Mouse (Mus musculus): ENCODE measurements around the gene 4933427I04Rik. TPM values are rescaled to one million over a fixed set of nuclear protein-coding genes. Genes with fewer than 3 reads are reported as not detected.

4933427I04Rik gene
- polyA plus RNA-seq, 1 experiment from 2014 or later, result not detected

DNA sequence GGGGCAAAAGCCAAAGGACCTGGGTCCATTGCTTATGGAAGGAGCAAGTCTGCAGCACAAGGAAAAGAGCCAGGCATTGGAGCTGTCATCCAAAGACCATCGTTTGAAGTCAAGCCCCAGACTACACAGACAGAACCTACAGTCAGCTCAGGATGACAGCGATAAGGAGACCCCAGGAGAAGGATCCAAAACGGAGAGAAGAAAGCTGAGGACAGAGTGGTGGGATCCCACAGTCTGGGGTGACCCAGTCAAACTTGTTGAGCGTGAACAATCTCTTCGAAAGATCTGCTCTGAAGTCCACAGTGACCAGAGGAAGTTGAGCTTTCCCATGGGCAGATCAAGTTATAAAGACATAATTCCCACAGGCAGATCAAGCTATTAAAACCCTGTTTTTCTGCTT, 1.1 kb downstream of the 4933427I04Rik start:
- H3K27ac ChIP-seq (ENCODE audit: low read depth), result no peak overlapping the region
- no peak for DNase-seq (ENCODE audit: low spot score)
- no peaks in the 10 kb centered on the region for H3K9me3 ChIP-seq (ENCODE audit: control insufficient read depth, low read length)
- no peaks in the 10 kb centered on the region for H3K27me3 ChIP-seq (replicated peaks; ENCODE audit: control insufficient read depth, insufficient read depth, low read length)
- 80% methylated on average over 5 of the region's 5 CpGs for WGBS
- no peak for ATAC-seq (replicated peaks; ENCODE audit: low FRiP score, low TSS enrichment, low read depth)
- no peak overlapping the region for H3K4me3 ChIP-seq (ENCODE audit: low read depth, low read length)
- no peaks in the 10 kb centered on the region for H3K4me1 ChIP-seq (replicated peaks; ENCODE audit: control insufficient read depth, insufficient read depth, low read length)
- H3K36me3 ChIP-seq (ENCODE audit: control insufficient read depth, insufficient read depth, low read length), result no peaks in the 10 kb centered on the region
- H3K4me2 ChIP-seq (ENCODE audit: low read length), result no peak overlapping the region
- no peak overlapping the region for H3K9ac ChIP-seq (ENCODE audit: low read length)

DNA sequence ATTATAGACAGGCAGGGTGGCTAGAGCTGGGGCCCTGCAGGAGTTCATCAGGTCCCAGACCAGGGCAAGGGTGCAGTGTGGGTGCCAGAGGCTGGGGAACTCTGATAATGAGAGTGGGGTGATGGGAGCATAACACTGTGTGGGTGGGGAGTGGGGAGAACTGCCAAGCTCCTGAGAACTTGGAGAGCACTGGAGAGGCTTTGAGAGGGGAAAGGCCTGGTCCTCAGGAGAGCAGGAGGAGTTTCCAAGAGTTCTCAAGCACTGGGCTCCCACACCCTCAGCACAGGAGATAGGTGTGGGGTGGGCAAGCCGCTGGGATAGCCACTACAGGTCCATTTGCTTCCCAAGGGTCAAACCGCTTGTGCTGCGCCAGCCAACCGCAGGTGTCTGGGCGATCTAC, 34.2 kb downstream of the 4933427I04Rik start:
- 84% methylated on average over 5 of the region's 5 CpGs for WGBS
- Histone ChIP-seq H3K9ac (ENCODE audit: low read length) (no peak overlapping the region), H3K36me3 (ENCODE audit: control insufficient read depth, insufficient read depth, low read length) (no peaks in the 10 kb centered on the region), H3K4me3 (ENCODE audit: low read depth, low read length) (no peak overlapping the region), H3K4me2 (ENCODE audit: low read length) (no peak overlapping the region), H3K9me3 (ENCODE audit: control insufficient read depth, low read length) (no peaks in the 10 kb centered on the region), H3K27ac (ENCODE audit: low read depth) (no peak overlapping the region), H3K4me1 (replicated peaks; ENCODE audit: control insufficient read depth, insufficient read depth, low read length) (no peaks in the 10 kb centered on the region), H3K27me3 (replicated peaks; ENCODE audit: control insufficient read depth, insufficient read depth, low read length) (no peaks in the 10 kb centered on the region)
- DNase-seq (ENCODE audit: low spot score), result no peak
- no peak for ATAC-seq (replicated peaks; ENCODE audit: low FRiP score, low TSS enrichment, low read depth)

DNA sequence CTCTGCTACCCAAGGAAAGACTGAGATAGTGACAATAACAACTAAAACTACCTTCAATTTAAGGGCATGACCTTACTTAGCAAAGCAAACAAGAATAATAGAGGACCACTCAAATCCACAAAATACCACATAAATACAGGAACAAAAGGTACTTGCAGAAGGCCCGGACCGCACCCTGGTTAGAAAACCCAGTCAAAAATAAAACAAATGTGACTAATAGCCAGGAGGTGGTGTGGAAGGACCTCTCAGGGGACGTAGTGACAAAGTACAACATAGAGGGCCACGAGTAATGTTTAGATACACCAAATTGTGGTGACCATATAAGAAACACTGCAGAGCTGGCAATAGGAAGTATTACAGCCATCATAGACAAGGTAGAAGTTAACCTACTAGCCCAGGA, 34.8 kb downstream of the 4933427I04Rik start:
- no peaks in the 10 kb centered on the region for H3K4me1 ChIP-seq (replicated peaks; ENCODE audit: control insufficient read depth, insufficient read depth, low read length)
- no peak overlapping the region for H3K4me3 ChIP-seq (ENCODE audit: low read depth, low read length)
- no peak overlapping the region for H3K27ac ChIP-seq (ENCODE audit: low read depth)
- 87% methylated on average over 4 of the region's 4 CpGs for WGBS
- no peak overlapping the region for H3K4me2 ChIP-seq (ENCODE audit: low read length)
- H3K27me3 ChIP-seq (replicated peaks; ENCODE audit: control insufficient read depth, insufficient read depth, low read length), result no peaks in the 10 kb centered on the region
- H3K9me3 ChIP-seq (ENCODE audit: control insufficient read depth, low read length), result no peaks in the 10 kb centered on the region
- ATAC-seq (replicated peaks; ENCODE audit: low FRiP score, low TSS enrichment, low read depth) (no peak), DNase-seq (ENCODE audit: low spot score) (no peak)
- H3K36me3 ChIP-seq (ENCODE audit: control insufficient read depth, insufficient read depth, low read length), result no peaks in the 10 kb centered on the region
- H3K9ac ChIP-seq (ENCODE audit: low read length), result no peak overlapping the region

DNA sequence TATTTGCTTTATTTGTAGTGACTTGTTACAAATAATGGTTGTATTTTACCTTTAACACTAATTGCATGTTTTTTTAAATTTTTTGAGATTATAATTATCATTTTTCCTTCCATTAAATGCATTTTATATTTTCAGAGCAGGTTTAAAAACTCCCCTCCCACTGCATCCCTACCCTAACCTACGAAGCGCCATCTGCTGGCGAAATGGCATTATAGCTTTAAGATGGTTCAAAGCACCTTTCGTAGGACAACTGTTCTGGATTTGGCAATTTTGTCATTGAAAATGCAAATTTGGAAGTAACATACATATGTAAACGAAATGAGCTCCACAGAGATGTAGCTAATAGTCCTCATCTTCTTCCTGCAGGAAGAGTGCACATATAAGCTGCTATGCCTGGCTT, 39.2 kb downstream of the 4933427I04Rik start:
- Histone ChIP-seq H3K27ac (ENCODE audit: low read depth) (no peak overlapping the region), H3K36me3 (ENCODE audit: control insufficient read depth, insufficient read depth, low read length) (no peaks in the 10 kb centered on the region), H3K9ac (ENCODE audit: low read length) (no peak overlapping the region), H3K4me1 (replicated peaks; ENCODE audit: control insufficient read depth, insufficient read depth, low read length) (no peaks in the 10 kb centered on the region), H3K4me3 (ENCODE audit: low read depth, low read length) (no peak overlapping the region), H3K9me3 (ENCODE audit: control insufficient read depth, low read length) (no peaks in the 10 kb centered on the region), H3K4me2 (ENCODE audit: low read length) (no peak overlapping the region), H3K27me3 (replicated peaks; ENCODE audit: control insufficient read depth, insufficient read depth, low read length) (no peaks in the 10 kb centered on the region)
- WGBS, result 15% methylated on average over 5 of the region's 5 CpGs
- DNase-seq (ENCODE audit: low spot score) (peak; percentile 78), ATAC-seq (replicated peaks; ENCODE audit: low FRiP score, low TSS enrichment, low read depth) (no peak)

DNA sequence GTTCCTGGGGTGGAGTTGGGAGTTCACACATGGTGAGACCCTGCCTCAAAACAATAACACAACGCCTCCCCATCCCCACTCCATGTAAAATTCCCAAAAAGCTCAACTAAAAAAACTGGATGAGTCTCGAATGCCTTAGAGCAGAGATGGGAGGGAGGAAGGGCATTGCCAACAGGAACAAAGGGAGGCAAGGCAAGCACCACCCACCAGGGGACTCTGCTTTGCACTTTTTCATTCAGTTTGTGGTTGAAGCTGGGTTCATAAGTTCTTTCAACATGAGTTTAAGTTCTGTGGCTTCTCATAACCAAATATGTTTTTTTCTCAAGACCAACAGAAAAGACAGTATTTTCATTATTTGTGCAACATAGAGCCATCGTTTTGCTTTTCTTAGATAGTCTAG, 44.0 kb downstream of the 4933427I04Rik start:
- Histone ChIP-seq H3K4me1 (replicated peaks; ENCODE audit: control insufficient read depth, insufficient read depth, low read length) (peaks cover 10% of the 10 kb centered on the region), H3K27me3 (replicated peaks; ENCODE audit: control insufficient read depth, insufficient read depth, low read length) (no peaks in the 10 kb centered on the region), H3K9ac (ENCODE audit: low read length) (no peak overlapping the region), H3K36me3 (ENCODE audit: control insufficient read depth, insufficient read depth, low read length) (peaks cover under 1% of the 10 kb centered on the region), H3K4me3 (ENCODE audit: low read depth, low read length) (no peak overlapping the region), H3K27ac (ENCODE audit: low read depth) (no peak overlapping the region), H3K4me2 (ENCODE audit: low read length) (no peak overlapping the region), H3K9me3 (ENCODE audit: control insufficient read depth, low read length) (no peaks in the 10 kb centered on the region)
- WGBS, result 80% methylated on average over 3 of the region's 3 CpGs
- ATAC-seq (replicated peaks; ENCODE audit: low FRiP score, low TSS enrichment, low read depth), result no peak
- DNase-seq (ENCODE audit: low spot score), result no peak

- ATAC-seq (replicated peaks; ENCODE audit: low FRiP score, low TSS enrichment, low read depth) (peak; percentile 100), DNase-seq (ENCODE audit: low spot score) (peak; percentile 97)
- peak within 1 kb of the TSS; percentile 72 for H3K4me2 ChIP-seq (ENCODE audit: low read length)
- H3K27ac ChIP-seq (ENCODE audit: low read depth), result peak within 1 kb of the TSS; percentile 83
- peaks cover 10% of the 10 kb centered on the region for H3K4me1 ChIP-seq (replicated peaks; ENCODE audit: control insufficient read depth, insufficient read depth, low read length)
- peak within 1 kb of the TSS; percentile 71 for H3K4me3 ChIP-seq (ENCODE audit: low read depth, low read length)
- H3K9ac ChIP-seq (ENCODE audit: low read length), result peak within 1 kb of the TSS; percentile 65
- 2% methylated on average over 45 of the region's 49 CpGs for WGBS
- peaks cover 11% of the 10 kb centered on the region for H3K36me3 ChIP-seq (ENCODE audit: control insufficient read depth, insufficient read depth, low read length)
- H3K9me3 ChIP-seq (ENCODE audit: control insufficient read depth, low read length), result no peaks in the 10 kb centered on the region
- no peaks in the 10 kb centered on the region for H3K27me3 ChIP-seq (replicated peaks; ENCODE audit: control insufficient read depth, insufficient read depth, low read length)
Measured at GRCm38 (mm10) chr4:123904333-123905125, 45.0 kb downstream of the 4933427I04Rik start, which contains the start of gene Mycbp. Mycbp (plus strand) TSS chr4:123904832.

DNA sequence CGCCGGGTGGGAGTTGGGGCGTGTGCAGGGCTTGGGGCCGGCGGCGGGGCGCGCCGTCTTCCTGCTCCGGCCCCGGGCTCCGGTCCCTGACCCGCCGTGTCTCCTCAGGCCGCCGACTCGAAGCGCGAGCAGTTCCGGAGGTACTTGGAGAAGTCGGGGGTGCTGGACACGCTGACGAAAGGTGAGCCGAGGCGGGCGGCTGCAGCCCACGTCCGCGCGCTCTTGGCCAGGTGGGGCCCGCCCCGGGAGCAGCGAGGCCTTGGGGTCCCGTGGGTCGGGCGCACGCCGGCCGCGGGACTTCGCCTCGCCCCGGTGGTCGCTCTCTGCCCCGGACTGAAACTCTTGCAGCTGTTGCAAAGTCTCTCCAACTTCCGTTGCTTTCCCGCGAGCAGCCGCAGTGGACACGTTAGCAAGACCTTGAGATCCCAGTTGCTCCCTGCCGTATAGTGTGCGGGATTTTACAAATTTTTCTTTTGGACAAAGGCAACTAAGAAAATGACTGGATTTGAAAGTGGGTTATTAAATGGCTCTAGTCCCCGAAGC, 45.7 kb downstream of the 4933427I04Rik start:
- peak overlapping the region; percentile 83 for H3K27ac ChIP-seq (ENCODE audit: low read depth)

GRCm38 (mm10) chr4:123911503-123911902, 52.0 kb downstream of the 4933427I04Rik start:
- H3K4me3 ChIP-seq (ENCODE audit: low read depth, low read length), result no peak overlapping the region
- WGBS, result 88% methylated on average over 4 of the region's 4 CpGs
- peaks cover 3% of the 10 kb centered on the region for H3K4me1 ChIP-seq (replicated peaks; ENCODE audit: control insufficient read depth, insufficient read depth, low read length)
- no peak overlapping the region for H3K9ac ChIP-seq (ENCODE audit: low read length)
- H3K4me2 ChIP-seq (ENCODE audit: low read length), result no peak overlapping the region
- DNase-seq (ENCODE audit: low spot score) (no peak), ATAC-seq (replicated peaks; ENCODE audit: low FRiP score, low TSS enrichment, low read depth) (no peak)
- no peaks in the 10 kb centered on the region for H3K27me3 ChIP-seq (replicated peaks; ENCODE audit: control insufficient read depth, insufficient read depth, low read length)
- no peaks in the 10 kb centered on the region for H3K9me3 ChIP-seq (ENCODE audit: control insufficient read depth, low read length)
- H3K27ac ChIP-seq (ENCODE audit: low read depth), result no peak overlapping the region
- peaks cover 46% of the 10 kb centered on the region for H3K36me3 ChIP-seq (ENCODE audit: control insufficient read depth, insufficient read depth, low read length)

More for the DNA sequence above, 45.7 kb downstream of the 4933427I04Rik start:
- Histone ChIP-seq H3K27me3 (replicated peaks; ENCODE audit: control insufficient read depth, insufficient read depth, low read length) (no peaks in the 10 kb centered on the region), H3K9me3 (ENCODE audit: control insufficient read depth, low read length) (no peaks in the 10 kb centered on the region), H3K4me1 (replicated peaks; ENCODE audit: control insufficient read depth, insufficient read depth, low read length) (peaks cover 10% of the 10 kb centered on the region), H3K36me3 (ENCODE audit: control insufficient read depth, insufficient read depth, low read length) (peaks cover 16% of the 10 kb centered on the region), H3K4me2 (ENCODE audit: low read length) (peak overlapping the region; percentile 72), H3K9ac (ENCODE audit: low read length) (peak overlapping the region; percentile 65), H3K4me3 (ENCODE audit: low read depth, low read length) (peak overlapping the region; percentile 71)
- DNase-seq (ENCODE audit: low spot score) (no peak), ATAC-seq (replicated peaks; ENCODE audit: low FRiP score, low TSS enrichment, low read depth) (no peak)
- under 1% methylated on average over 52 of the region's 53 CpGs for WGBS

DNA sequence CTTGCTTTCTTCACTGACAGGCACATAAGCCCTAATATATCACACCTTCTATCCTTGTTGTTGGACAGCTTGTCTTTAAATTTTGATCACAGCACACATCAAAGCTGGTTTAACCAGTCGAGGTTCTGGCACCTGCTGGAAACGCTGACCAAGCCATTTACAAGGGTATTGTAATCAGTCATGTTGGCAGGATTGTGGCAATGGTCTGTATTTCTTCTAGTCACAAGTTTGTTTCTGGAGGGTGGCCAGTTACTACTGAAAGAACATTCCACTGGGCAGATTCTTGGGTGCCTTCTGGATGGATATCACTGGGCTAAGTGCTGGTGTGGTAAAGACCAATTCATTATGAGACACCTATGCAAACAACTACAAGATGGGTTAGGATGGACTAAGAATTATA, 53.0 kb downstream of the 4933427I04Rik start:
- no peak overlapping the region for H3K4me3 ChIP-seq (ENCODE audit: low read depth, low read length)
- H3K27me3 ChIP-seq (replicated peaks; ENCODE audit: control insufficient read depth, insufficient read depth, low read length), result no peaks in the 10 kb centered on the region
- ATAC-seq (replicated peaks; ENCODE audit: low FRiP score, low TSS enrichment, low read depth), result no peak
- H3K9ac ChIP-seq (ENCODE audit: low read length), result no peak overlapping the region
- H3K4me1 ChIP-seq (replicated peaks; ENCODE audit: control insufficient read depth, insufficient read depth, low read length), result no peaks in the 10 kb centered on the region; the same call in 1 of the 2 replicates
- no peak for DNase-seq (ENCODE audit: low spot score)
- no peaks in the 10 kb centered on the region for H3K9me3 ChIP-seq (ENCODE audit: control insufficient read depth, low read length)
- H3K27ac ChIP-seq (ENCODE audit: low read depth), result no peak overlapping the region
- no peak overlapping the region for H3K4me2 ChIP-seq (ENCODE audit: low read length)
- peaks cover 46% of the 10 kb centered on the region for H3K36me3 ChIP-seq (ENCODE audit: control insufficient read depth, insufficient read depth, low read length)
- 60% methylated on average over 2 of the region's 2 CpGs for WGBS
